Mouse (Mus musculus): Measurements from ENCODE around the gene Vav2. TPM values are rescaled to one million over a fixed set of nuclear protein-coding genes. Genes with fewer than 3 reads are reported as not detected.

Vav2 gene
- polyA plus RNA-seq, 1 experiment from 2014 or later, result 7.5 TPM

DNA sequence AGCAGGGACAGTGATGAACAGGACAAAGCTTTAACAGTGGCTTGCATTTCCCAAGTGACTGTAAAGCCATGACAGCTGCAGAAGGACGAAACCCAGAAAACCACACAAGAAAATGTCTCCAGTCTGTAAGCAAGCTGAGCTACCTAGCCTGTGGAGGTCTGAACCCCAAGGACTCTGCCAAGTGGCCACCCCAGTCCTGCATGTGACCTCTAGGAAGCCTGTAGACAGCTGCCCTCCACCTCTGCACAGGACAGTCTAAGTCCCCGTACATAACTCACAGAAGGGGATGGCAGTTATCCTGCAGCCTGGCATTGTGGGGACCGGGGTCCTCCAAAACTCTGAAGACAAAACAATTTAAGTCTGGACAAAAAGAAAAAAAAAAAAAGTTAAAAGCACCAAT lies 19.1 kb upstream of the Vav2 start:
- H3K27me3 ChIP-seq (replicated peaks; ENCODE audit: control insufficient read depth, insufficient read depth, low read length), result no peaks in the 10 kb centered on the region
- H3K27ac ChIP-seq (ENCODE audit: low read depth), result no peak overlapping the region
- H3K4me1 ChIP-seq (replicated peaks; ENCODE audit: control insufficient read depth, insufficient read depth, low read length), result peaks cover 10% of the 10 kb centered on the region
- DNase-seq (ENCODE audit: low spot score), result no peak
- H3K36me3 ChIP-seq (ENCODE audit: control insufficient read depth, insufficient read depth, low read length), result peaks cover 67% of the 10 kb centered on the region
- ATAC-seq (replicated peaks; ENCODE audit: low FRiP score, low TSS enrichment, low read depth), result no peak
- H3K4me3 ChIP-seq (ENCODE audit: low read depth, low read length), result no peak overlapping the region
- H3K9ac ChIP-seq (ENCODE audit: low read length), result no peak overlapping the region
- 85% methylated on average over 3 of the region's 3 CpGs for WGBS
- H3K4me2 ChIP-seq (ENCODE audit: low read length), result no peak overlapping the region
- H3K9me3 ChIP-seq (ENCODE audit: control insufficient read depth, low read length), result no peaks in the 10 kb centered on the region

- no peaks in the 10 kb centered on the region for H3K27me3 ChIP-seq (replicated peaks; ENCODE audit: control insufficient read depth, insufficient read depth, low read length)
- peaks cover 42% of the 10 kb centered on the region for H3K36me3 ChIP-seq (ENCODE audit: control insufficient read depth, insufficient read depth, low read length)
- no peak overlapping the region; the same call in 1 of the 2 replicates for H3K4me2 ChIP-seq (ENCODE audit: low read length)
- no peak overlapping the region for H3K4me3 ChIP-seq (ENCODE audit: low read depth, low read length)
- peaks cover 10% of the 10 kb centered on the region for H3K4me1 ChIP-seq (replicated peaks; ENCODE audit: control insufficient read depth, insufficient read depth, low read length)
- no peaks in the 10 kb centered on the region for H3K9me3 ChIP-seq (ENCODE audit: control insufficient read depth, low read length)
- DNase-seq (ENCODE audit: low spot score) (no peak), ATAC-seq (replicated peaks; ENCODE audit: low FRiP score, low TSS enrichment, low read depth) (no peak)
- no peak overlapping the region for H3K27ac ChIP-seq (ENCODE audit: low read depth)
- WGBS, result 80% methylated on average over 5 of the region's 5 CpGs
- no peak overlapping the region for H3K9ac ChIP-seq (ENCODE audit: low read length)
Measured at GRCm38 (mm10) chr2:27443450-27443708, 16.5 kb upstream of the Vav2 start.

DNA sequence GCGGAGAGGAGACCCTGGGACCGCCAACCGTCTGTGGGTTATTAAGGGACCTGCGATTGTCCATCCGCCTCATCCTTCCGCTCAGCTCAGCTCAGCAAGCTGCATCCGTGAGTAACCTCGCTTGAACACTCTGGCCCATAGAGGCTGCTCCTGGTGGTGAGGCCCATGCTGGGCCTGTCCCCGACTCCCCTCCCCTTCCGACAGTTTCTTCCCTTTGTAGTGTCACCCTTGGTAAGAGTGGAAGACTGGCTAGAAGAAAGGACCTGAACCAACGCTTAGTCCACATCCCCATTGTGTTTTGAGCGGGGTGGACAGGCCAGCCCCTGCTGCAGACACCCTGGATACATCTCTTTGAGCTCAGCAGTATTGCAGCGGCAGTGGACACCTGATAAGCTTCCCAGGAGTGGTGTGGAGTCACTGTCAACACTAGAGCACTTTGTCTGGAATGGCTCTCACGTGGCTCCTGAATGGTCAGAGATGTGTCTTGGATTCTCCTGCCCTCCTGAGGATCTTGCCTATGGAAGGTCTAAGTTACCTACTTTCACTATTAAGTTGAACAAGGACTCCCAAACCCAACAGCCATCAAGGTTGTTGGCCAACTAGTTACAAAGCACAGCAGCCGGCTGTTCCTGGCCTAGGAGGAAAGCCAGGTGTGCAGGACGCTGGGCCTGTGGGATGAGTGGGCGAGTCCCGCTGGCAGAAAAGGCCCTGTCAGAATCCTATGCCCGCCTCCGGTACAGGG lies 16.0 kb upstream of the Vav2 start:
- peaks cover 37% of the 10 kb centered on the region for H3K36me3 ChIP-seq (ENCODE audit: control insufficient read depth, insufficient read depth, low read length)
- H3K4me2 ChIP-seq (ENCODE audit: low read length), result peak overlapping the region; percentile 79
- WGBS, result 32% methylated on average over 20 of the region's 20 CpGs
- H3K9me3 ChIP-seq (ENCODE audit: control insufficient read depth, low read length), result no peaks in the 10 kb centered on the region
- H3K9ac ChIP-seq (ENCODE audit: low read length), result peak overlapping the region; percentile 52
- peak overlapping the region; percentile 73; the same call in 1 of the 2 replicates for H3K27ac ChIP-seq (ENCODE audit: low read depth)
- no peak for DNase-seq (ENCODE audit: low spot score)
- ATAC-seq (replicated peaks; ENCODE audit: low FRiP score, low TSS enrichment, low read depth), result peak; percentile 32; the same call in 1 of the 2 replicates
- no peaks in the 10 kb centered on the region for H3K27me3 ChIP-seq (replicated peaks; ENCODE audit: control insufficient read depth, insufficient read depth, low read length)
- peak overlapping the region; percentile 52 for H3K4me3 ChIP-seq (ENCODE audit: low read depth, low read length)
- H3K4me1 ChIP-seq (replicated peaks; ENCODE audit: control insufficient read depth, insufficient read depth, low read length), result peaks cover 10% of the 10 kb centered on the region

DNA sequence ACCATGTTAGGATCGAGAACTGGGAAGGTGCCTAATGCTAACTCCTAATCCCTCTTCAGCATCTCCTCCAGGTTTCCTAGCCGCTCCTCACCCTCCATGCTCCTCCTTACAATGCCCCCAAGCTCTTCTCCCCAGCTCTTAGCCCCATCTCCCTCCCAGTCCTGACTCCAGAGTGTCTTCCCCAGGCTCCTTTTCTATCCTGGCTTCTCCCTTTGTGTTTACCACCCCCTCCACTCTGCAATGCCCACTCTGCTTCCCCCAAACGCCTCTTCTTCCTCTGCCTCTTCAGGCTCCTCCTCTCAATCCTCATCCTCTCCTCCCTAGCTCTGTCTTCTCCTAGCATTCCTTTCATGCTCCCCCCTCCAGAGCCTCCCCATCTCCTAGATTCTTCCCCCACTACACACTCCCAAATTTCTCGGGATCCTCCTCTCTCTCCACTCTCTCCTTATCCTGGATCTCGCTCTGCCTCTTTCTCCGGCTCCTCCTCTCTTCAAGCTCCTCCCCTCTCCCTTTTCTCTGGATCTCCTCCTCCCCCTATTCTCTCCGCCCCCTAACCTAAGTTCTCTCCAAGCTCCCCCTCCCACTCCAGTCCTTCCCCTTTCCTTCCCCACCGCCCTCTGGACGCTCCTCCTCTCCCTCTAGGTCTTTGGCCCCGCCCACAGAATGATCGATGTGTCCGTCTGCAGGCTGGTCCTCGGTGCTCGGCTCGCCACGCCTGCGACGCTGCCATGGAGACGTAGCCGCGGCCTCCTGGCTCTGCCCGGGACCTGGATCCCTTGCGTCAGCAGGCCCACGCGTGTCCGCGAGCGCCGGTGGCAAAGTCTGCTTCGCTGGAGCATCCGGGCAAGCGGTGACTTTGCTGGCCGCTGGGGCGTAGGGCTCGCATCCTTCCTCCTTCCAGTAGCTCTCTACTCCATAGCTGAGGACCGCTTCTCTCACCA lies 15.2 kb upstream of the Vav2 start, which contains the start of gene Brd3os:
Brd3os (plus strand) TSS at position 558 of the 941 bp plus-strand sequence.
- DNase-seq (ENCODE audit: low spot score) (peak; percentile 98), ATAC-seq (replicated peaks; ENCODE audit: low FRiP score, low TSS enrichment, low read depth) (peak; percentile 92)
- Histone ChIP-seq H3K4me2 (ENCODE audit: low read length) (peak within 1 kb of the TSS; percentile 79), H3K4me3 (ENCODE audit: low read depth, low read length) (peak within 1 kb of the TSS; percentile 52), H3K27ac (ENCODE audit: low read depth) (peak within 1 kb of the TSS; percentile 73), H3K9me3 (ENCODE audit: control insufficient read depth, low read length) (no peaks in the 10 kb centered on the region), H3K9ac (ENCODE audit: low read length) (peak within 1 kb of the TSS; percentile 52), H3K36me3 (ENCODE audit: control insufficient read depth, insufficient read depth, low read length) (peaks cover 29% of the 10 kb centered on the region), H3K4me1 (replicated peaks; ENCODE audit: control insufficient read depth, insufficient read depth, low read length) (peaks cover 10% of the 10 kb centered on the region), H3K27me3 (replicated peaks; ENCODE audit: control insufficient read depth, insufficient read depth, low read length) (no peaks in the 10 kb centered on the region)
- 1% methylated on average over 36 of the region's 36 CpGs for WGBS

DNA sequence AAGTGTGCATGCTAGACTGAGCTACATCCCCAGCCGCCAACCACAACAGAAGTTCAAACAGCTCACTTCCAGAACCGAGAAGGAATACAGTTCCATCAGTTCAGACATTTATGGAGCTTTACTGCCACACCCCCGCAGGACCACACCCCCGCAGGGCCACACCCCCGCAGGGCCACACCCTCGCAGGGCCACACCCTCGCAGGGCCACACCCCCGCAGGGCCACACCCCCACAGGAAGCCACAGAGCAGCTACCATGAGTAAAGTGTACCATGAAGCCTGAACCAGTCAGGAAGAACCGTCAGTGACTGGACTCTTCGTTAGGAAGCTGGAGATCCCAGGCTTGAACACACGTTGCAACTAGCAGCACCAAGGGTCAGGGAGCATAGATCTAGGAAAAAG lies 11.4 kb upstream of the Vav2 start:
- Histone ChIP-seq H3K4me3 (ENCODE audit: low read depth, low read length) (no peak overlapping the region), H3K4me2 (ENCODE audit: low read length) (no peak overlapping the region), H3K36me3 (ENCODE audit: control insufficient read depth, insufficient read depth, low read length) (no peaks in the 10 kb centered on the region), H3K9ac (ENCODE audit: low read length) (no peak overlapping the region), H3K9me3 (ENCODE audit: control insufficient read depth, low read length) (no peaks in the 10 kb centered on the region), H3K27me3 (replicated peaks; ENCODE audit: control insufficient read depth, insufficient read depth, low read length) (no peaks in the 10 kb centered on the region), H3K27ac (ENCODE audit: low read depth) (no peak overlapping the region), H3K4me1 (replicated peaks; ENCODE audit: control insufficient read depth, insufficient read depth, low read length) (peaks cover 6% of the 10 kb centered on the region)
- ATAC-seq (replicated peaks; ENCODE audit: low FRiP score, low TSS enrichment, low read depth), result no peak
- no peak for DNase-seq (ENCODE audit: low spot score)
- 14% methylated on average over 11 of the region's 11 CpGs for WGBS

GRCm38 (mm10) chr2:27437876-27438275 lies 11.0 kb upstream of the Vav2 start:
- ATAC-seq (replicated peaks; ENCODE audit: low FRiP score, low TSS enrichment, low read depth), result no peak
- H3K27ac ChIP-seq (ENCODE audit: low read depth), result no peak overlapping the region

DNA sequence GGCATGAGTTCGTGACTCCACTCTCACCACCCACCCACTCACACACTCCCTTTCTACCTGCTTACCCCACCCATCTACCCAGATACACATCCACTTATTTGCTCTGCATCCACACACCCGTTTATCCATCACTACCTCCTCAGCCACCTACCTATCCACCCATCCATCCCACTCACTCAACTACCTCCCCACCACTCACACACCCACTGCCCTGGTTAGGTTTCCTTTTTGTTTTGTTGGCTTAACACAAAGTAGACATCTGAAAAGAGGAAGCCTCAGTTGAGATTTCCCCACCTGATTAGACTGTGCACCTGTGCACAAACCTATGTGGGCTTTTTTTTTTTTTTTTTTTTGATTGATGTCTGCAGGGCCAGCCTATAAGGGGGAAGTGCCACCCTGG lies 5.8 kb upstream of the Vav2 start:
- H3K9ac ChIP-seq (ENCODE audit: low read length), result no peak overlapping the region
- no peak overlapping the region for H3K4me2 ChIP-seq (ENCODE audit: low read length)
- ATAC-seq (replicated peaks; ENCODE audit: low FRiP score, low TSS enrichment, low read depth) (no peak), DNase-seq (ENCODE audit: low spot score) (no peak)
- H3K27ac ChIP-seq (ENCODE audit: low read depth), result no peak overlapping the region
- H3K4me3 ChIP-seq (ENCODE audit: low read depth, low read length), result no peak overlapping the region
- no peaks in the 10 kb centered on the region for H3K27me3 ChIP-seq (replicated peaks; ENCODE audit: control insufficient read depth, insufficient read depth, low read length)
- no peaks in the 10 kb centered on the region for H3K9me3 ChIP-seq (ENCODE audit: control insufficient read depth, low read length)
- 67% methylated on average over 2 of the region's 2 CpGs for WGBS
- peaks cover 3% of the 10 kb centered on the region for H3K4me1 ChIP-seq (replicated peaks; ENCODE audit: control insufficient read depth, insufficient read depth, low read length)
- no peaks in the 10 kb centered on the region for H3K36me3 ChIP-seq (ENCODE audit: control insufficient read depth, insufficient read depth, low read length)

More at GRCm38 (mm10) chr2:27437876-27438275, 11.0 kb upstream of the Vav2 start:
- peaks cover 2% of the 10 kb centered on the region; the same call in 1 of the 2 replicates for H3K4me1 ChIP-seq (replicated peaks; ENCODE audit: control insufficient read depth, insufficient read depth, low read length)
- no peak overlapping the region for H3K4me3 ChIP-seq (ENCODE audit: low read depth, low read length)
- WGBS, result 40% methylated on average over 1 of the region's 1 CpGs
- no peaks in the 10 kb centered on the region for H3K36me3 ChIP-seq (ENCODE audit: control insufficient read depth, insufficient read depth, low read length)
- DNase-seq (ENCODE audit: low spot score), result no peak
- no peaks in the 10 kb centered on the region for H3K9me3 ChIP-seq (ENCODE audit: control insufficient read depth, low read length)
- H3K9ac ChIP-seq (ENCODE audit: low read length), result no peak overlapping the region
- no peak overlapping the region for H3K4me2 ChIP-seq (ENCODE audit: low read length)
- H3K27me3 ChIP-seq (replicated peaks; ENCODE audit: control insufficient read depth, insufficient read depth, low read length), result no peaks in the 10 kb centered on the region

DNA sequence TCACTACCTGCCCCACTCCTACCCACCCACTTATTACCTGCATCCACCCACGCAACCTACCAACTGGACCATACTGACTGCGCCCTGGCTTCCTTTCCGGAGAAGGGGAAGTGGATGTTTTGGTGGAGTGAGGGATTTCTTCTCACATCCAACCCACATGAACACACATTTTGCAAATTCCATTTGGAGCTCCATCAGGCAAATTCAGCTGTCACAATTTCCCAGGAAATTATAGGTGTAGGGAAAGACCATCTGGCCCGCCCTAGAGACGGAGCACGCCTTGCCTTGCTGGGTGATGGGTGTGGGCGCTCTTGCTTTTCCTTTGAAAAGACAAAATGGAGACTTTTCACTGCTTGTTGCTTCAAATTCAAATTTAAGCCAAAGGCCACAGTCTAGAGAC lies 3.8 kb upstream of the Vav2 start:
- 90% methylated on average over 7 of the region's 7 CpGs for WGBS
- Histone ChIP-seq H3K36me3 (ENCODE audit: control insufficient read depth, insufficient read depth, low read length) (no peaks in the 10 kb centered on the region), H3K9ac (ENCODE audit: low read length) (no peak overlapping the region), H3K4me1 (replicated peaks; ENCODE audit: control insufficient read depth, insufficient read depth, low read length) (peaks cover 9% of the 10 kb centered on the region), H3K27me3 (replicated peaks; ENCODE audit: control insufficient read depth, insufficient read depth, low read length) (no peaks in the 10 kb centered on the region), H3K4me3 (ENCODE audit: low read depth, low read length) (no peak overlapping the region), H3K9me3 (ENCODE audit: control insufficient read depth, low read length) (no peaks in the 10 kb centered on the region), H3K27ac (ENCODE audit: low read depth) (no peak overlapping the region), H3K4me2 (ENCODE audit: low read length) (no peak overlapping the region)
- no peak for ATAC-seq (replicated peaks; ENCODE audit: low FRiP score, low TSS enrichment, low read depth)
- no peak for DNase-seq (ENCODE audit: low spot score)
